Mouse (Mus musculus) G1E (cell line): Measurements from ENCODE around the gene Sbds. TPM values are rescaled to one million over a fixed set of nuclear protein-coding genes. Genes with fewer than 3 reads are reported as not detected.

Experiments
- ATAC-seq: 2 replicates; pipeline ENCODE4 v1.8.0; 2016; ENCODE audit warnings: mild to moderate bottlenecking; ENCODE audit not compliant: insufficient number of reproducible peaks, poor library complexity, low FRiP score, severe bottlenecking; ENCODE audit errors: extremely low read depth
- DNase-seq: peaks from one replicate; pipeline ENCODE4 v3.0.0; 2012; ENCODE audit warnings: low spot score
- H3K27me3 ChIP-seq: 2 replicates; pipeline ENCODE4 v1.6.1; 2012; ENCODE audit warnings: mild to moderate bottlenecking, low read length, inconsistent platforms; ENCODE audit not compliant: insufficient read depth
- H3K36me3 ChIP-seq: replicated peaks from 2 replicates; pipeline ENCODE3; 2012; ENCODE audit warnings: mild to moderate bottlenecking, inconsistent platforms
- H3K4me1 ChIP-seq: 2 replicates; pipeline ENCODE4 v1.6.1; 2012; ENCODE audit warnings: low read depth, low read length, inconsistent platforms, mixed read lengths; ENCODE audit not compliant: insufficient read depth
- H3K4me3 ChIP-seq: 2 replicates; pipeline ENCODE4 v1.5.1; 2012; ENCODE audit warnings: low read depth, mild to moderate bottlenecking, inconsistent platforms, low read length, moderate library complexity, mixed read lengths
- H3K9me3 ChIP-seq: replicated peaks from 2 replicates; pipeline ENCODE4 v1.6.1; 2012; ENCODE audit warnings: inconsistent platforms
- CTCF ChIP-seq: IDR thresholded peaks from 2 replicates; pipeline ENCODE4 v1.5.1; 2012; ENCODE audit warnings: low read depth, low read length, inconsistent platforms, mixed read lengths
- GATA1 ChIP-seq: IDR thresholded peaks from 2 replicates; pipeline ENCODE4 v1.6.1; 2012; ENCODE audit warnings: borderline replicate concordance, low read length, inconsistent platforms, mixed read lengths
- GATA2 ChIP-seq: IDR thresholded peaks from 2 replicates; pipeline ENCODE4 v1.6.1; 2012; ENCODE audit warnings: low read depth, low read length, inconsistent platforms, borderline replicate concordance
- POLR2AphosphoS5 ChIP-seq: IDR thresholded peaks from 2 replicates; pipeline ENCODE4 v1.6.1; 2012; ENCODE audit warnings: low read depth, low read length, inconsistent platforms; ENCODE audit not compliant: insufficient replicate concordance
- TAL1 ChIP-seq: conservative IDR thresholded peaks from 2 replicates; pipeline ENCODE4 v1.6.1; 2012; ENCODE audit warnings: low read depth, low read length, inconsistent platforms, mixed read lengths
- polyA plus RNA-seq: library from polyadenylated mRNA; stranded (reverse); fragments of >175 nt; gene quantifications from 2 replicates; pipeline ENCODE4 v1.2.3, GENCODE M21; 2012
- total RNA-seq, 2 experiments: library from RNA; stranded (forward) in 1 of 2; stranded (reverse) in 1 of 2; fragments of 200-1000 nt in 1 of 2; fragments of >200 nt in 1 of 2; fragmentation: Nextera tagmentation in 1 of 2; gene quantifications; 2 replicates each; pipeline ENCODE4 v1.2.3; 2014 to 2017

Gene Sbds
- total and polyA plus RNA-seq, 3 experiments: 28.1 to 112 (median 91.8) TPM

DNA sequence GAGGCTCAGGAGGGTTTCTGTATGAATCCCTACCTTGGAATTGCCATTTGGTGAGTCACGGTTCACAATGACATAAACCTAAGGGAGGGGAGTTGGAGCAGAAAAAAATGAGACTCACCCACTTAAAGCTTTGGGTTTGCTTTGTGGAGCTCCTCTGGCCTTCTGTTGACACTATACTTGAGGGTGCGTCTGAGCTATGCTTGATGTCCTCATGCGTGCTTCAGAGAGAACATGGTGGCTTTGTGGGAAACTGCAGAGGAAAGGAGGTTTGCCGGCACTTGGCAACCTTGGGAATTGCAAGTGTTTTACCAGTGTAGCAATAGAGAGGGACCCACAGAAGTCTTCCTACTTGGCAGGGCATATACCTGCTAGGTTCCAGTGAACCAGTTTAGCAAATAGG lies 48.0 kb downstream of the Sbds start:
- no peak for ATAC-seq
- peaks cover 86% of the 10 kb centered on the region for H3K36me3 ChIP-seq
- H3K9me3 ChIP-seq: no peaks in the 10 kb centered on the region
- H3K27me3 ChIP-seq: no peaks in the 10 kb centered on the region
- TF ChIP-seq POLR2AphosphoS5 (no peak), TAL1 (no peak), GATA2 (no peak), CTCF (no peak)
- peaks cover 24% of the 10 kb centered on the region for H3K4me1 ChIP-seq
- DNase-seq: no peak
- H3K4me3 ChIP-seq: no peak overlapping the region

DNA sequence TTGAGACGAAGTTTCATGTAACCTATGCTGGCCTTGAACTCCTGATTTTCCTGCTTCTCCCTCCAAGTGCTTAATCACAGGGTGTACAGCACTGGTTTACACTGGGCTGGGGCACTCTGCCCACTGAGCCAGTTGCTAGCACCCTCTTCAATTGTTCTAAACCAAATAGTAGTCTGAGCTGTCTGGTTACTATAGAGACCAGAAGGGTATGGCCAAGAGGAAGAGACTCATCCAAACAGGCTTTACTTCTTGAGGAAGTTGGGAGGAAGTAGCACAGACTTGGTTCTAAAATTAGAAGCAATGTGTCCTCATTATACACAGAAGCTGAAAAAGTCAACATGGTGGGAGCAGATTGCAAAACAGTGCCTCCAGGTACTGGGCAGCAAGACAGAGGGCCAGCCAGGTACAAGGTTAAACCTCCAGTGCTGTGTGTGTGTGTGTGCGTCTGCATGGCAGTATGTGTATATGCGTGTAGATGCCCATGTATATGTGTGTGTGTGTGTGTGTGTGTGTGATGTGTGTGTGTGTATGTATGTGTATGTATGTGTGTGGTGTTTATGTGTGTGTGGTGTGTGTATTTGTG lies 49.8 kb downstream of the Sbds start:
- Histone ChIP-seq H3K27me3 (no peaks in the 10 kb centered on the region), H3K36me3 (peaks cover 82% of the 10 kb centered on the region), H3K4me1 (peaks cover 23% of the 10 kb centered on the region), H3K9me3 (no peaks in the 10 kb centered on the region), H3K4me3 (no peak overlapping the region)
- no peak for TF ChIP-seq GATA2
- no peak for DNase-seq
- ATAC-seq: no peak; the same call in 1 of the 2 replicates

- Histone ChIP-seq H3K36me3 (peaks cover 82% of the 10 kb centered on the region), H3K4me1 (peaks cover 21% of the 10 kb centered on the region), H3K4me3 (no peak overlapping the region), H3K9me3 (no peaks in the 10 kb centered on the region), H3K27me3 (no peaks in the 10 kb centered on the region)
- no peak for ATAC-seq
- DNase-seq: no peak
- no peak for TF ChIP-seq GATA2
- no peak for TF ChIP-seq TAL1
- TF ChIP-seq CTCF: no peak
- no peak for TF ChIP-seq POLR2AphosphoS5
- TF ChIP-seq GATA1: no peak
Measured at GRCm38 (mm10) chr5:130204560-130204959, 50.8 kb downstream of the Sbds start.

- no peak overlapping the region for H3K4me3 ChIP-seq
- no peak for DNase-seq
- no peaks in the 10 kb centered on the region for H3K9me3 ChIP-seq
- peaks cover 82% of the 10 kb centered on the region for H3K36me3 ChIP-seq
- TF ChIP-seq GATA1 (no peak), CTCF (no peak), TAL1 (no peak), GATA2 (no peak), POLR2AphosphoS5 (no peak)
- H3K27me3 ChIP-seq: no peaks in the 10 kb centered on the region
- ATAC-seq: peak; percentile 66
- peaks cover 21% of the 10 kb centered on the region for H3K4me1 ChIP-seq
Measured at GRCm38 (mm10) chr5:130203948-130204347, 51.4 kb downstream of the Sbds start.

DNA sequence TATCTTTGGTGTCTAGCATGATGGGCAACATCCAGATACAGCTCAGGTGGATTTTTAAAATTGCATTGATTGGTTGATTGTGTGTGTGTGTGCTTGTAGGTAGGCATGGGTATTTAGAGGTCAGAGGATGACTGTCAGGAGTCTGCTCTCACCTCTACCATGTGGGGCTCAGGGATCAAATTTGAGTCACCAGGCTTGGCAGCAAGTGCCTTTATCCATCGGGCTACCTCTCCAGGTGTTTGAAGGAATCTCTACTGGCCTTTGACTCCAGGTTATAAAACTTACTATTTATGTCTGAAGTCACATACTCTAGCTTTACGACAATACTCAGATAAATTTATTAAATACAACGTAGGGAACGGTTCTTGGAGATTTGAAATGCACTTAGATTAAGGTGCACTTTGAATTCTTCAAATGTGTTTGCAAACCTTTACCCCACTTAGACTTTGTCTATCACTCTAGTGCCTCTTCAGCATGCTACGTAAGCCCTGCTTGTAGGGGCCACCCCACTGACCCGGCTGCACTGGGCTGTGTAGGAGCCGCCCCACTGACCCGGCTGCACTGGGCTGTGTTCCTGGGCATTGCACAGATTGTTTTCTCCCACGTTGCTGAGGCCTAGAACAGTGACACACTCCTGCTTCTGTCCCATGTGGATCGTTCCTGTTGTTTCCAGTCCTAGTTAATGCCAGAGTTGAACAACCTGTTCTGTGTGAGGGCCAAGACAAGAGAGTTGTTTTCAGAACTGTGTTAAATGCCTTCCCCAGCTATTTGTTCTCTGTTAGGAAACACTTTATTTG lies 54.9 kb downstream of the Sbds start:
- DNase-seq (no peak), ATAC-seq (no peak)
- TF ChIP-seq GATA1: no peak
- no peak for TF ChIP-seq GATA2
- TF ChIP-seq TAL1: no peak
- no peak for TF ChIP-seq POLR2AphosphoS5
- no peak for TF ChIP-seq CTCF
- Histone ChIP-seq H3K4me3 (no peak overlapping the region), H3K36me3 (peaks cover 86% of the 10 kb centered on the region), H3K27me3 (no peaks in the 10 kb centered on the region), H3K9me3 (no peaks in the 10 kb centered on the region), H3K4me1 (peaks cover 25% of the 10 kb centered on the region)

GRCm38 (mm10) chr5:130197981-130198380 lies 57.3 kb downstream of the Sbds start:
- H3K27me3 ChIP-seq: no peaks in the 10 kb centered on the region
- H3K4me1 ChIP-seq: peaks cover 10% of the 10 kb centered on the region
- peaks cover 92% of the 10 kb centered on the region for H3K36me3 ChIP-seq

More at GRCm38 (mm10) chr5:130197981-130198380, 57.3 kb downstream of the Sbds start:
- H3K9me3 ChIP-seq: no peaks in the 10 kb centered on the region
- DNase-seq: no peak
- H3K4me3 ChIP-seq: no peak overlapping the region
- TF ChIP-seq TAL1 (no peak), GATA2 (no peak), GATA1 (no peak), POLR2AphosphoS5 (no peak), CTCF (no peak)
- no peak for ATAC-seq
